Mouse (Mus musculus) stomach, postnatal 0 days (tissue): Measurements from ENCODE around the gene Catip.

Source experiments
- CTCF ChIP-seq: IDR thresholded peaks from 2 replicates; pipeline ENCODE4 v1.5.1; 2016; ENCODE audit warnings: antibody characterized with exemption, low read depth, mild to moderate bottlenecking, moderate library complexity
- EP300 ChIP-seq: optimal IDR thresholded peaks from 2 replicates; pipeline ENCODE3; 2016; ENCODE audit warnings: antibody characterized with exemption

GRCm38 (mm10) chr1:74373372-74373771, 11.5 kb downstream of the Catip start:
- TF ChIP-seq CTCF (no peak), EP300 (no peak)
